Mouse (Mus musculus): ENCODE measurements at regions not wholly inside any gene's neighbourhood (a gene's known extent, or its start where the extent isn't known, plus 50 kb on each side); places are given as distances from the start of the nearest gene placed in this dataset.
"Not testable (repeated sequence)": the region's sequence is repeated elsewhere in the genome, so short reads cannot be mapped to it uniquely, and the experiment has no call there.

DNA sequence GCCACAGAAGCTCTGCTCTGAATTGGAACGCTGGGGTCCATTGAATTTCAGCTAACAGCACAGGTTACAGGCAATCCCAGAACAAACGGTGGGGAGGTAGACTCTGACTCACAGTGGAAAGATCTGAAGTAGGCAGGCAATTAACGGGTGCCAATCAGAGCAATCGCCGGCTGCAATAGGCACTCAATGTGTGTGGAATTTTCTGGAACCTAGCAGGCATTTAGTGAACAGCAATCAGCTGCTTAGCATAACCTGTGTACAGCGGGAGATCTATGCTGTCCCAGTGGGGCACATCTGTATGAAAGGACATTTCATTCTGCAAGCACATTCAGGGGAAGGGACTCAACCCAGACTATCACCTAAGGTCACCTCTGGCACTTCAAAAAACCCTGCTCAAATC is 213.4 kb downstream of the 1810013L24Rik start:
- Histone ChIP-seq H3K36me3 (ENCODE audit: insufficient read depth, low read length) (no peaks in the 10 kb centered on the region), H3K4me1 (ENCODE audit: insufficient read depth, low read length) (no peaks in the 10 kb centered on the region), H3K27me3 (ENCODE audit: insufficient read depth, low read length) (no peaks in the 10 kb centered on the region), H3K4me3 (ENCODE audit: low read depth, low read length) (no peak overlapping the region), H3K27ac (ENCODE audit: low read depth, low read length) (no peak overlapping the region), H3K9me3 (ENCODE audit: low read length) (no peaks in the 10 kb centered on the region), H3K4me2 (ENCODE audit: low read depth, low read length, poor library complexity, severe bottlenecking) (no peak overlapping the region), H3K9ac (replicated peaks; ENCODE audit: low read length, poor library complexity, severe bottlenecking) (no peak overlapping the region)
- TF ChIP-seq CTCF (IDR thresholded peaks at IDR 0.05): no peak
- no peak for DNase-seq (ENCODE audit: low spot score)
- no peak for ATAC-seq (ENCODE audit: low FRiP score)
- 71% methylated on average over 6 of the region's 6 CpGs for WGBS

DNA sequence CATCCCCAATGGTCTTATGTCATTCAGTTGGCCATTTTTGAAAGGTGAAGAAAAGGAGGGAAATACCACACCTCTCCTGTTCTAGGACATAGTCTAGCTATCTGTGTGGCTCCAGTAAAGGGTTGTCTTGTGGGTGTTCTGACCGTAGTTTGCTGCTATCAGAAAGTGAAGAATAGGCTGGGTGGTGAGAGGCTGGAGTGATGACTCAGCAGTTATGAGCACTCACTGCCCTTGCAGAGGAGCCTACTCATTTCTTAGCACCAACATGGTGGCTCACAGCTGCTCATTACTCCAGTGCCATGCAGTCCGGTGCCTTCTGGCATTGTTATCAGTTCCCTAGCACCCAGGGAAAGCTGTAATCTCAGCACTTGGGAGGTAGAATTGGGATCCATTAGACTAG is 217.0 kb downstream of the 1810013L24Rik start:
- Histone ChIP-seq H3K27ac (ENCODE audit: low read depth, low read length) (no peak overlapping the region), H3K36me3 (ENCODE audit: insufficient read depth, low read length) (no peaks in the 10 kb centered on the region), H3K4me3 (ENCODE audit: low read depth, low read length) (no peak overlapping the region), H3K4me1 (ENCODE audit: insufficient read depth, low read length) (no peaks in the 10 kb centered on the region), H3K9me3 (ENCODE audit: low read length) (no peaks in the 10 kb centered on the region), H3K27me3 (ENCODE audit: insufficient read depth, low read length) (no peaks in the 10 kb centered on the region), H3K9ac (replicated peaks; ENCODE audit: low read length, poor library complexity, severe bottlenecking) (no peak overlapping the region), H3K4me2 (ENCODE audit: low read depth, low read length, poor library complexity, severe bottlenecking) (no peak overlapping the region)
- ATAC-seq (ENCODE audit: low FRiP score) (no peak), DNase-seq (ENCODE audit: low spot score) (no peak)
- 85% methylated on average over 2 of the region's 2 CpGs for WGBS
- no peak for TF ChIP-seq CTCF (IDR thresholded peaks at IDR 0.05)

DNA sequence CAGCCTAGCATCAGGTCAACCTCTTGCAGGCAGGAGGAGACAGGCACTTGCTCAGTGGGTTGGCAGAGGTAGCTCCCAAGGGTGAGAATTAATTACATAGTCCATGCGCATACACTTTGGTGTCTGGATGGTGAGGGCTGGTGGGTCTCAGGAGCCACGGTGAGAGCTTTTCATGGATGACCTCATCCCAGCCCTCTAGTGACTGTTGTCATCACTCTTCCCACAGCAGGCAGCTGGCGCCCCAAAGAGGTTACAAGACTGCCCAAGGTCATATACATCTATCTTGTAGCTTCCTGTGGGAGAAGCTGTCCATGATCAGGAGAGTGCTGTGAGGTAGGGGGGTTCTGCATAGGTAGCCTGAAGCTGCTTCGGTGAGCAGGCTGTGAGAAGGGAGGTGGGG is 224.5 kb downstream of the 1810013L24Rik start:
- Histone ChIP-seq H3K36me3 (ENCODE audit: insufficient read depth, low read length) (no peaks in the 10 kb centered on the region), H3K4me3 (ENCODE audit: low read depth, low read length) (no peak overlapping the region), H3K4me2 (ENCODE audit: low read depth, low read length, poor library complexity, severe bottlenecking) (no peak overlapping the region), H3K27me3 (ENCODE audit: insufficient read depth, low read length) (no peaks in the 10 kb centered on the region), H3K4me1 (ENCODE audit: insufficient read depth, low read length) (no peaks in the 10 kb centered on the region), H3K9ac (replicated peaks; ENCODE audit: low read length, poor library complexity, severe bottlenecking) (no peak overlapping the region), H3K27ac (ENCODE audit: low read depth, low read length) (no peak overlapping the region), H3K9me3 (ENCODE audit: low read length) (no peaks in the 10 kb centered on the region)
- no peak for ATAC-seq (ENCODE audit: low FRiP score)
- TF ChIP-seq CTCF (IDR thresholded peaks at IDR 0.05): no peak
- WGBS: 66% methylated on average over 4 of the region's 4 CpGs
- DNase-seq (ENCODE audit: low spot score): no peak

DNA sequence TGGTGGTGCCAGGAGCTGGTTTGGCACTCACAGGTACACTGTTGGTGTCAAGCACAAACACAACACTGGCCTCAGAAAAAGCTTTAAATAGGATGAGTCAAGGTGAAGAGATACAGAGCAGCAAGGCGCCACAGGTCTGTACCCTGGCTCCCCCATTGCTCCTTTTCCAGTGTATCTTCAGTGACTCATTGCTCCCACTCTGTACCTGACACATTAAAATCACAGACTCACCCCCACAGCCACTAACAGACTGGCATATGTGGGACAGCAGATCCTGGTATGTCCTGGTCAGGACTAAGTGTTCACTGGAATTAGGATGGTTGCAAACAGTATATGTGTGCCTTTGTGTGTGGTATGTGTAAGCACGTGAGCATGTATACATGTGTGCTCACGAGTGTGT is 226.5 kb downstream of the 1810013L24Rik start:
- ATAC-seq (ENCODE audit: low FRiP score) (no peak), DNase-seq (ENCODE audit: low spot score) (no peak)
- H3K4me3 ChIP-seq (ENCODE audit: low read depth, low read length): no peak overlapping the region
- TF ChIP-seq CTCF (IDR thresholded peaks at IDR 0.05): no peak
- H3K27ac ChIP-seq (ENCODE audit: low read depth, low read length): no peak overlapping the region
- no peaks in the 10 kb centered on the region for H3K27me3 ChIP-seq (ENCODE audit: insufficient read depth, low read length)
- no peaks in the 10 kb centered on the region for H3K4me1 ChIP-seq (ENCODE audit: insufficient read depth, low read length)
- no peaks in the 10 kb centered on the region for H3K36me3 ChIP-seq (ENCODE audit: insufficient read depth, low read length)
- no peaks in the 10 kb centered on the region for H3K9me3 ChIP-seq (ENCODE audit: low read length)
- no peak overlapping the region for H3K9ac ChIP-seq (replicated peaks; ENCODE audit: low read length, poor library complexity, severe bottlenecking)
- WGBS: 93% methylated on average over 3 of the region's 3 CpGs
- H3K4me2 ChIP-seq (ENCODE audit: low read depth, low read length, poor library complexity, severe bottlenecking): no peak overlapping the region

DNA sequence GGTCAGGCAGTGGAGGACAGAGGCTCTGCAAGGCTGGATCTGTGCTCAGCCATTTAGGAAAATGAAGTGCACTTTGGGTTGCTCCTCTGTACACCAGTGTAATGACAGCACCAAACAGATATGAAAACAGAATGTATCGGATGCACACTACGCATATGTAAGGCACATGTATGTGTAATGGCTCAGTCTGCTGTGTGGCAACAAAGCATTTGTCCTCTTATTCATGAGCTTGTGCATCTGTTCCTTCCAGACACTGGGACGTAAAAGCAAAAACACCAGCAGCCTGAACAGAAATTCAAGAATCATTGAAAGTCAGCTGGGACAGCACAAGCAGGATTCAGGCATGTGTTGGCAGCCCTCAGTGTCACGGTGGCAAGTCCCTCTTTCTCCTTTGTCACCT is 241.6 kb downstream of the 1810013L24Rik start:
- Histone ChIP-seq H3K9me3 (ENCODE audit: low read length) (no peaks in the 10 kb centered on the region), H3K27ac (ENCODE audit: low read depth, low read length) (no peak overlapping the region), H3K9ac (replicated peaks; ENCODE audit: low read length, poor library complexity, severe bottlenecking) (no peak overlapping the region), H3K36me3 (ENCODE audit: insufficient read depth, low read length) (no peaks in the 10 kb centered on the region), H3K4me3 (ENCODE audit: low read depth, low read length) (no peak overlapping the region), H3K27me3 (ENCODE audit: insufficient read depth, low read length) (no peaks in the 10 kb centered on the region), H3K4me1 (ENCODE audit: insufficient read depth, low read length) (no peaks in the 10 kb centered on the region), H3K4me2 (ENCODE audit: low read depth, low read length, poor library complexity, severe bottlenecking) (no peak overlapping the region)
- TF ChIP-seq CTCF (IDR thresholded peaks at IDR 0.05): no peak
- WGBS: 83% methylated on average over 4 of the region's 4 CpGs
- DNase-seq (ENCODE audit: low spot score) (no peak), ATAC-seq (ENCODE audit: low FRiP score) (no peak)

DNA sequence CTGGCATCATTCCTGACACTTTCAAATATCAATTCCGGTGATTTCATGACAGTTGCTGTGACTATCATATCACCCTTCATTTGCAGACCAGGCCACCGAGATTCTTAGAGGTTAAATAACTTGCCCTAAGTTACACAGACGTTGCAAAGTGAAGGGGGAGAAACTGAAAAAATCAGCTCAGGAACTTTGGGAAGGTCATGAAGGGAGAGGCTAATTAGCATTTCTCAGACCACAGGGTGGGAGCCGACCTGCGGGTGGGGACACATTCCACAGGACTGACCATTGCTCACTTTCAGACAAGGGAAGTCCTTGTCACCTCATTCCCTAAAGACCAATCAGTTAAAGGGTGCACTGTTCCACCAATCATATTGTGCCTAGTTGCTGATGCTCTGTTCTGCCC is 242.1 kb downstream of the 1810013L24Rik start:
- DNase-seq (ENCODE audit: low spot score); H3K9me3 ChIP-seq (ENCODE audit: low read length); ATAC-seq (ENCODE audit: low FRiP score); H3K27ac ChIP-seq (ENCODE audit: low read depth, low read length); H3K27me3 ChIP-seq (ENCODE audit: insufficient read depth, low read length); H3K4me1 ChIP-seq (ENCODE audit: insufficient read depth, low read length); H3K9ac ChIP-seq (replicated peaks; ENCODE audit: low read length, poor library complexity, severe bottlenecking); H3K4me2 ChIP-seq (ENCODE audit: low read depth, low read length, poor library complexity, severe bottlenecking); H3K36me3 ChIP-seq (ENCODE audit: insufficient read depth, low read length); H3K4me3 ChIP-seq (ENCODE audit: low read depth, low read length): not testable (repeated sequence)
- 86% methylated on average over 5 of the region's 5 CpGs for WGBS

DNA sequence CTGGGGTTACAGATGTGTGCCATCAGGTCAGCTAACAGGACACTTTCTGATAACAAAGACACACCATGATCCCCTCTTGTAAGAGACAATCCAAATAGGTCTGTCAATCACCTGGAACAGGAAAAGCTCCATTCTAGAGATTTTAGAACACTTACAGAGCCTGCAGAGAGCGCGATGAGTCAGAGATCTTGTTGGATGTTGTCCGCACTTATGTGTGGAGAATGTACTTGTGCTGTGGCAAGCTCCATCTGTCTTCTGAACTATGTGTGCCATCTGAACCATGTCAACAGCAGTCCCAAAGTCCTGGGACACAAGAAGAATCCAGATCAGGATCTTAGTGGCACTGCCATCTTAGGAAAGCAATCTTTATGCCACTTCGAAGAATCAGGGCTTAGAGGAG is 244.4 kb downstream of the 1810013L24Rik start:
- H3K9me3 ChIP-seq (ENCODE audit: low read length): no peaks in the 10 kb centered on the region
- TF ChIP-seq CTCF (IDR thresholded peaks at IDR 0.05): no peak
- no peak for DNase-seq (ENCODE audit: low spot score)
- WGBS: 96% methylated on average over 4 of the region's 4 CpGs
- H3K36me3 ChIP-seq (ENCODE audit: insufficient read depth, low read length): no peaks in the 10 kb centered on the region
- no peak overlapping the region for H3K27ac ChIP-seq (ENCODE audit: low read depth, low read length)
- no peaks in the 10 kb centered on the region for H3K27me3 ChIP-seq (ENCODE audit: insufficient read depth, low read length)
- no peak overlapping the region for H3K4me3 ChIP-seq (ENCODE audit: low read depth, low read length)
- no peak overlapping the region for H3K9ac ChIP-seq (replicated peaks; ENCODE audit: low read length, poor library complexity, severe bottlenecking)
- no peak overlapping the region for H3K4me2 ChIP-seq (ENCODE audit: low read depth, low read length, poor library complexity, severe bottlenecking)
- ATAC-seq (ENCODE audit: low FRiP score): no peak
- no peaks in the 10 kb centered on the region for H3K4me1 ChIP-seq (ENCODE audit: insufficient read depth, low read length)

Data from midbrain, postnatal 0 days (tissue).